Mouse (Mus musculus): Measurements from ENCODE around the gene Osbpl5.
A peak's percentile ranks its signal among the peaks of the same experiment; 100 is the strongest.

Osbpl5 gene

DNA sequence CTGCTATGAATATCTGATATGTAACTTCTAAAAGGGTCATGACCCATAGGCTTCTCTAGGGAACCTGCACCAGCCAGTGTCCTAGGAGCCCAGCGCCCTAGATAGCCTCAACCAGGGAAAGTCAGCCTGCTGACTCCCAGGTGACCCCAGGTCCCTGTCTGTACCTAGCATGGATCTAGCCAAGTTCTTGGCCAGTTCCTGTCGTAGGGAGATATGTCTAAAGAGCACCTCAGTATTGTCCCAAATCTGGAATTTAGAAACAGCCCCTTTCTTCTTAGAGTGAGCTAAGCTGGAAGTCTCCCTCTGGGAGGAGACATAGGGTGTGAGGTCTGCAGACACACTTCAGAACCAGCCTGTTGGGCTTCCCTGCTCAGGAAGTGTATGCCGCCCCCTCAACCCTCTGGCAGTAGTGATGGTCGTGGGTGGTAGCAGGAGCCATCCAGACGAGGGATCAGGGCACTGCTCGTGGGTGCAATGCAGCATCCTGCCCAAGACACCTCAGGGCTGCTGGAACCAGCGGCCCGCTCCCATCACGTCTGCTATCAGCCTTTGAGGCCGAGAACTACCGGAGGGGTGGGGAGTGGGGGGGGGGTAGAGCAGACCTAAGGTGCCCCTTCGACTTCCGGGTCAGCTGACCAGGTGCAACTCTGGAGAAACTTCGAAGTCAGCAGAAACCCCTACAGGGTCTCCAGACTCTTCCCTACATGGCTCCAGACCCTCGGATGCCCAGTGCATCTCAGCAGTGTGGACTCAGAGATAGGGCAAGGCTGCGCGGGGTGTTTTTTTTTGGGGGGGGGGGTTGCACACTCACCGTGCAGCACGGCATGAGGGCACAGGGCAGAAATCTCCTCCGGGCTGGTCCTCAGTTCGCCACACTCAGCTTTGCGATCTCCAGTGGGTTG lies at the start of gene Osbpl5:
Gene Osbpl5 (minus strand): TSS at position 861 of the 902 bp plus-strand sequence.
- DNase-seq (ENCODE audit: low read depth), result no peak

DNA sequence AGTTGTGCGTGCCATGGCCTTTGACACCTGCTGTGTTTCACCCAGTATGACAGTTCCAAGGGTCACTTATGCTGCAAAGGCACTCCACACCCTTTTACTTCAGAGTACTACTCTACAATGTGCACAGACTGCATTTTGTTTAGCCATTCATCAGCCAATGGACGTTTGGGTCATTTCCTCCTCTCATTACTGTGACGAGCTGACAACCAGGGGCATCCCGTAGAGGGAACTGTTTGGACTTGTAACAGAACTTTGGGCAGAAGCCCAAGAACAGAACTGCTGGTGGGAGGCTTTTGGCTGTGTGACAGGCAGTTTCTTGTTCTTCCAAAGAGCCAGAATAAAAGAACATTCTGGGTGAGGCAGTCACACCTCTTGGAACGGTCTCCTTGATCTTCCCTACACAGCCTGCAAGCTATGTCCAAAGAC lies 48.4 kb upstream of the Osbpl5 start:
- no peak for DNase-seq (ENCODE audit: low read depth)

DNA sequence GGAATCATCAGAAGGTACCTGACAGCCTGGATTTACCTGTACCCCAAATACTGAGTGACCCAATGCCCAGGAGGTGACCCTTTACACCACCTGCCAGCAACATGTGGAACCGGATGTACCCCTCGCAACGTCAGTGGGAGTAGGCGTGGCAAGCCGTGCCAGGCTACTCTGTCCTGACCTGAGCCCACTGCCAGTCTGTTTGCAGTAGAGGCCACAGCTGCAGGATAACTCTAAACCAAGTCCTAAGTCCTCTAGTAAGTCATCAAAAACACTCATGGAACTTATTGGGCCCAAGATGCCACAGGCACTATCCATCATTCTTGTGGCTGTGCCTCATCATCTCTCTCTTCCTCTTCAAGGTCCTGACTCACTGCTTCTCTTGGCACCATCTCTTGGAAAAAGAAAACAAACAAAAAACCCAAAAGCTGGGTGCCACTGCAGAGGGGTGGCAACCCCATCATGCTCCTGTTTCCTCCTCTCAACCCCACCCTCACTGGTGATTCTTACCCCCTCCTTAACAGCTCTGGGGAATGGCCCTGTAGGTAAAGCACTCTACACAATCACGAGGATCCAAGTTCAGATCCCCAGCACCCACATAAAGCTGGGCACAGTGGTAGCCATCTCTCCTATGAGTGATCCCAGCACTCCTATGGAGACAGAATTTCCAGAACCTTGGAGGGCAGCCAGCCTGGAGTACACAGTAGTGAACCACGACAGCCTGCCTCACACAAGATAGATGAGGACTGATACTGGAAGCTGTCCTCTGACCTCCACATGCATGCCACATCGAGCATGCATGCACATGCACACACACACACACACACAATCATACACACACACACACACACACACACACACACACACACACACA lies 44.6 kb upstream of the Osbpl5 start:
- no peak for DNase-seq (ENCODE audit: low read depth)

DNA sequence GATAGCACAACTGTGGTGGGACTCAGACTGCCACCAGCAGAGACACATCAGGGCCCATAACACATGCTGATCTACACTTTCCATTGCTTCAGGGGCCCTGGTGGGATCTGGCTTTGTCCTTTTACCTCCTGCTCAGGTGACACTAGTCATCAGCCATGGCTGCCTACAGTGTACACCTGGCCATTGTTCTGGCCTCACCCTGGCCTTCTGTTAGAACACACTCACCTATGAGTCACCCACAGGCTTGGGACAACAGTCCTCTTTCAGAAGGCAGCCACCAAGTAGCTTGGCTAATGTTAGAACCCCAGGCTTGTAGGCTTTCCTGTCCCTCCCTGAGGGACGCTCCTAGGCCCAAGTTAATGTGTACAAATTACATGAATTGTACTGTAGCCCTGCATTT lies 44.0 kb upstream of the Osbpl5 start:
- DNase-seq (ENCODE audit: low read depth), result no peak

DNA sequence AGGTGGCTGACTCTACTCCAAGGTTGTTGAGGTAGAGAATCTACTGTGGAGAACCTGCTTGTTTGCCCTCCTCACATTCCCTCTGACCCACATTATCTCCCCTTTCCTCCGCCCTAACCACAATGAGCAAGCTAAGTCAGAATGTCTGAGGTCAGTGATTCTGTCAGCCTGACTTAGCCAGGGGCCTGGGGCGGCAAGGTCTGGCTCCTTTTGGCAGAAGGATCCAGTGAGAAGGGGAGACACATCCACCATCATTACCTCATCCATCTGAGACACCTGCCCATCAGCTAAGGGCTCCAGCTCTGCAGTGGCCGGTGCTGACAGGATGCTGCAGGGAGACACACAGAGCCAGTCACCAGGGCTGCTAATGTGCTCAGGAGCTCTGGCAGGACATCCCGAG lies 42.0 kb upstream of the Osbpl5 start:
- DNase-seq (ENCODE audit: low read depth), result no peak

DNA sequence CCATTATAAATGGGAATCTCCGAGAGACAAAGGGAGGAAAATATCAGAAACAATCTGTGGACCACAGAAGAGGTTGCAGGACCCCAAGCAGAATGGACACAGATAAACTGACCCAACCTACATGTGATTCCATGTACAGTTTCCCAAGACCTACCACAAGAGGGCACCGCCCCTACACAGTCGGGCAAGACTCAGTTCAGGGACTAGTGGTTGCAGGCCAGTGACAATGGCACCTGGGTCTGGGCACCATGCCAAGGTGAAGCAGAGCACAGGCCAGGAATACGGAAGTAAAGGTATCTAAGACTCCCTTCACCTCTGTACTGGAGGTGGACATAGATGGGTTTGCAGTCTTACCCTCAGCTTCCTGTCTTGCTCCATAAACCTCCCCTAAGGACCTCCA lies 36.3 kb upstream of the Osbpl5 start:
- peak; percentile 13 for DNase-seq (ENCODE audit: low read depth)

DNA sequence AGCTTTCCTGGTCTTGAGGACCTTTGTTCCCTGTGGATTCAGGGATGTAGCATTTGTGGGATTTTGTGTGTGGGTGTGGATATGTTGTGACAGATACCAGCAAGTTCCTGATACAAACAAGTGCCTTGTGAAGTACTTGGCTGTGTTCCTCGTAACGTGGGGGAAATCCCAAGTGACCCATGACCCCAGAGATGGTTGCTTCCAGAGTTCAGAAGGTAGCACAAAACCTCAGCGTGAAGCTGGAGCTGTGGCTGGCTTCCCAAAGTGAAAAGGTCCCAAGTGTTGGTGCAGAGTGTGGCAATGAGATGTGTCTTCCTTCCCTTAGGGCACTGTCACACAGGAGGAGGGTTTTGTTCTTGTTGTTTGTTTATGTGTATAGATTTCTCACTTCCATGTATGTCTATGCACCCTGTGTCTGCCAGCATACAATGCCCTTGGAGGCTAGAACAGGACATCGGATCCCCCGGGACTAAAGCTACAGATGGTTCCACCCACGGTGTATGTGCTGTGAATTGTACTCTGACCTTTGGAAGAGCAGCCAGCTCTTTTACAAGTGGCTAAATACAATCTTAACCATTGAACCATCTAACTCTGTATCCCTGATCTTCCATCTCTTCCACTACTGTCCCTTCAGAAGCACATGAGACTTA lies 35.7 kb upstream of the Osbpl5 start:
- DNase-seq (ENCODE audit: low read depth), result no peak

DNA sequence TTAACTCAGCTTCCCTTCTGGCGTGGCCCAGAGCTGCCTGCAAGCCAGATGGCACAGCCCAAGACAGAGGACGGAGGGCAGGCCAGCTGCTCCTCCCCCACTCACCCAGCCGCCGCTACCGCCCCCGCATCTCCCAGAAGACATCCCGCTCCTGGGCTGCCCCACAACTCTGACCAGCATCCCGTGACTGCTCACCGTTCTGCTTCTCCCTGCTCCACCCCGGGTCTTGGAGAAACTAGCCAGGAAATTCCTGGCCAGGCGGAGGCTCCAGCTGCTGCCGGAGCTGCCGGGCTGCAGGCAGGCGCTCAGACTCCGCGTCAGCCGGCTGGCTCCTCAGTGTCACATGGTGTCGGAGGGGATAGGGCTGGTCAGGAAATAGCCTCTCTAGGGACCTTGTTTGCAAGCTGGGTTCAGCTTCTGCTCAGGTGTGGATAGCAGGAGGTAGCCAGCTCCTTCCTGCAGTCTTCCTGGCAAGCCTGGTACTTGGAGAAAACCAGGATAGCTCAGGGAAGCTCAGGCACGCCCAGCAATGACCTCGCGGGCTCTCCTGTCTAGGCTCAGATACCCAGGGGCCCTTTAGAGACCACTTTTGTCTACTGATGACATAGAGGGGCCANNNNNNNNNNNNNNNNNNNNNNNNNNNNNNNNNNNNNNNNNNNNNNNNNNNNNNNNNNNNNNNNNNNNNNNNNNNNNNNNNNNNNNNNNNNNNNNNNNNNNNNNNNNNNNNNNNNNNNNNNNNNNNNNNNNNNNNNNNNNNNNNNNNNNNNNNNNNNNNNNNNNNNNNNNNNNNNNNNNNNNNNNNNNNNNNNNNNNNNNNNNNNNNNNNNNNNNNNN lies 27.4 kb upstream of the Osbpl5 start, which contains the start of gene Mrgpre:
Gene Mrgpre (minus strand): TSS at position 505 of the 834 bp plus-strand sequence.
- no peak for DNase-seq (ENCODE audit: low read depth)

DNA sequence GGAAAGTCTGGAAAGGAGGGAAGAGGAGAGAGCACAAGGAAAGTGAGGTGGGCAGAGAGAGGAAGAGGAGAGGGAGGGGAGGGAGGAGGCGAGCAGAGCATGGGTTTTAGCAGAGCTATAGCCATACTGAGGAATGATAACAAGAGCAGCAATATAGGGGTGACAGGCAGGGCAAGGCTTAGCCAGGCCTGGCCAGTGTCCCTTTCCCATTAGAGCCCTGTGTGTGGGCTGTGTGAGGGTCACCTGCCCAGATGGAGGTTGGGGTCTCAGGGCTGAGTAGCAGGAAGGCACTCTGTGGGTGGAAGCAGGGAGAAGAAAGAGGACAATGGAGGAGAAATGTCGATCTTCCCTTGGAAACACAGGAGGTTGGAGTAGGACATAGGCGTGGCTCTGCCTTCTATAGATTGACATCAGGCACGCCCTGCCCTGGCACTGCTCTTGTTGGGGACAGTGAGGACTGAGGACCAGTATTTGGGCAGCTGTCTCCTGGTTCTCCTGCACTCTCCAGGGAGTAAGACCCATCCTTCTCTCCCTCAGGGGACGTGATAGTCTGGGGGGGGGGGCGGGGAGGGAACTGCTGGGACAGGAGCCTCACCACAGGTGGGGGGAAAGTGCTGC lies 26.7 kb upstream of the Osbpl5 start:
- DNase-seq (ENCODE audit: low read depth), result no peak

DNA sequence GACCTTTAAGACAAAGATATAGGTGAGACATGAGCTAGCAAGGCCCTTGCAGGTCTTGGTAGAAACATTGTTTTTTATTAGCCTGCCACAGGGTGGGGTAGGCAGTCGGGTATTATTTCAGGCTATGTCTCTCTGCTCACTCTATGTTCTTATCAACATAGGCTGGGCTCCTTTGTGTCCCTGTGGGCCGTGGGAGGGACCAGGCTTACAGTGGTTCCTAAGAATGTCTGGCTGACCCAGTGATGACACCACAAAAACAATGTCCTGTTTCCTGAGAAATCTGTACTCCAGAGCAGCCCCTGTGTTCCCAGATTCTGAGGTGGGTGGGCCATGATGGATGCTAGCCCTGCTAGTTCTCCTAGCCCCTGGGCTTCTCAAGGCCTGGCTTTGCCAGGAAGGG lies 20.6 kb upstream of the Osbpl5 start:
- DNase-seq (ENCODE audit: low read depth), result no peak

DNA sequence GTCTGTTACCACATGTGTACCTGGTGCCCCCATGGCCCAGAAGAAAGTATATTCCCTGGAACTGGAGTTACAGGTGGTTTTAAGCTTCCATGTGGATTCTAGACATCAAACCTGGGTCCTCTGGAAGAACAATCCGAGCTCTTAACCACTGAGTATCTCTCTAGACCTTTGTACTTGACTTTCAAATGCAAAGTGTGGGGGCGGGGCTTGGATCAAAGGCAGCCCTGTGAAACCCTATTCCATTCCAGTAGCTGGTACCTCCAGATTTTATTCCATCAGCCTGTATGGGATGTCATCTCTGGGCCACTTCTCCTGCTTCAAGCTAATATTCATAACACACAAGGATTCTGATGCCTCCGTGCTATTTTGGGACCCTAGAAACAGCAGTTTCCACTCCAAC lies 19.4 kb upstream of the Osbpl5 start:
- DNase-seq (ENCODE audit: low read depth), result no peak

DNA sequence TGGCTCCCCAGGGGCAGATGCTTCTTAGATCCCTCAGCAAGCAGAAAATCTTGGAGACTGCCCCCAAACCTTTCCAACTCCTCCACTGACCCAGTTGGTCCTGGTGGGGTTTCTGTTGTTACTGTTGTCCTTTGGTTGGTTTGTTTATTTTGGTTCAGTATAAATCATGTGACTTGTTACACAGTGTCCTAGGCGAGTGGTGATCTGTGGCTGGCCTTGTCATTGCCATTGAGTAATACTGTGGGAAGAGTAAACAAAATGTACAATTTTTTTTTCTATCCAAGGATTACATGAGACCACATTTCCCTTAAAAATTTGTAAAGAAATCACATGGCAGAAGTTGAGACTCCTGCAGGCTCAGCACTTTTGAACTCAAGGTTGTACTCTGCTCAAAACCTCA lies 12.7 kb upstream of the Osbpl5 start:
- DNase-seq (ENCODE audit: low read depth), result no peak

DNA sequence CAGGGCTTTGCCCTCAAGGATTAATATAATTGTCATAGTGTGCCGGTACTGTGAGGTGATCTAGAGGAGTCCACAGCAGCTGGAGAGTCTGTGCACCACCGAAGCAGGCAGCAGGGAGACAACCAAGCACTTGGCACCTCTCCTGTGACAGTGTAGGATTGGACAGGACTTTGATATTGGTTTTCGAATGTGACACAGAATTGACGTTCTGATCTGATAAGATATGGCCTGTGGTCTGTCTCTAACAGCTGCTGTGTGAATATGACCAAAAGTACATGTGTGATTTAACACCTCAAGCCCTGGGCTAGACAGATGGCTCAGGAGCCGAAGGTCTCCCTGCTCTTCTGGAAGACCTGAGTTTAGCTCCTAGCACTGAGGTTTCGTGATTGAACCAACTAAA lies 11.5 kb upstream of the Osbpl5 start:
- DNase-seq (ENCODE audit: low read depth), result no peak

DNA sequence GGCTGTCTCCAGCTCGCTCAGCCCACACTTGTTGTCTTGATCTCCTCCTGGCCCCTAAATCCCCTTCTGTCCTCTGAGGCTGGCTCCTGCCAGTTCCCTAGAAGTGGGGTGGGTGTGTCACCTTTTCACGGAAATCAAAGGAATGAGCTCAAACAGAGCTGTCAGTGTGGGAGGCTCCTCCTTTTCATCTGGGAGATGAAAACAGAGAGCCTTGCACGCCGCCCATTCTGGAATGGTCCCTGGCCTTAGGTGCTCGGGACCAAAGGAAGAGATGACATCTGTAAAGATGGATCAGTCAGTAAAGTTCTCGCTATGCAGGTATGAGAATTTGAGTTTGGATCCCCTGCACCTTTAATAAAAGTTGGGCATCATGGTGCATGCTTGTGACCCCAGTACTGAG lies 10.1 kb upstream of the Osbpl5 start, which contains the start of gene Mrgprg:
Gene Mrgprg (minus strand): TSS at position 101 of the 400 bp plus-strand sequence.
- DNase-seq (ENCODE audit: low read depth), result no peak

DNA sequence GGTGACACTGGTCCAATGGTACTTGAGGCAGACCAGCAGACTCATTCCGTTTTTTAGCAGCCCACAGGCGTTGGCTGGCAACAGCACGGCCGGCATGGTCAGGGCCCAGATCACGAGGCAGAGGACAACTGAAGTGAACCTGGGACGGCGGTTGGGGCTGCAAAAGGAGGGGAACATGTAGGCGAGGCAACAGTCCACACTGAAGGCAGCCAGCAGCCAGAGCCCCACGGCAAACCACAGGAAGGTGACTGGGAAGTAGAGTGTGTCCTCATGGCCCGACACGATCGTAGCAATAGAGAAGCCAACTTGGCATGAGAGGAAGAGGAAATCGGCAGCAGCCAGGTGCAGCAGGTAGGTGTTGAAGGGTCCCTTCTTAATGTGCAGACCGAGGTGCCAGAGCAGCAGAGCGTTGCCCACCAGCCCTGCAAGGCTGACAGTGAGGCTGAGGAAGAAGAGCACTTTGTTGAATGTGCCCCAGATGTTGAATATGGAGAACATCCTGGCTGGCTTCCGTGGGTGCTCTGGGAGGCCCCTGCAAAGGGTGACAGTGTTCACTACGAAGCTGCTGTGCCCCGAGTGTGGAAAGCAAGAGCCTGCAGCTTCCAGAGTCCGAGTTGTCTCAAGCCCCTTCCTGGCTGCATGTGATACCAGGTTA lies 8.2 kb upstream of the Osbpl5 start:
- no peak for DNase-seq (ENCODE audit: low read depth)

DNA sequence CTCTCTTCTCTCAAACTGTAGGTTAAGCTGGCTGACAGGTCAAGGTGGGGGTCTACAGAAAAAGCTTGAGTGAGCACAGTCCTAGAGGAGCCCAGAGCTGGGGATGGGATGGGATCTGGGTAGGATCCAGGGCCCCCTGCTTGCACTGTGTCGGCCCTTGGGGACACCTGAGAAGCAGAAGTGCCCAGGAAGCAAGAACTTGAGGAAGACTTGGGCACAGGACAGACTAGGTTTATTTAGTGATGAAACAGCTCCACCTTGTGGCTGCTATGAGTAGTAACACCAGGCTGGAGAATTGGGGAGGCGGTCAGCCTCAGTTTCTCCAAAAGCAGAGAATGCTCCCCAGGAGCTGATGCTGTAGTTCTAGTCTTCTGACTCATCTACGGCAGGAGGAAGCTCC lies 7.0 kb upstream of the Osbpl5 start:
- DNase-seq (ENCODE audit: low read depth), result no peak

DNA sequence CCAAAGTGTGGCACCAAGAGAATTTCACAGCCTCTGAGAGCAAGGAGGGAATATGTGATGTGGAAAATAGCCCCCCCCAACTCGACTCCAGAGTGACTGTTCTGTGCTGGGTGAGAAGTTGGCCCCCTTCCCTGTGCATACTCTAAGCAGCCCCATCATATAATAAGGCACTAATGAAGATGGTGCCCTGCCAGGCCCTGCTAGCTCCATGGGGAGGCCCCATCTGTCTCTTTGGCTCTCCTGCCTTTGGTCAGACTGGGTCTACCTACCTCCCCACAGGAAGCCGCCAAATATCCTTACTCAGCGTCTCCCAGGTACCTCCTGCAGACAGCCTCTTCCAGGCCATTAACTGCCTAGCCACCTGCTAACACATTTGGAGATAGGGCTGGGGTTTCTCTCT lies 2.2 kb upstream of the Osbpl5 start:
- DNase-seq (ENCODE audit: low read depth), result no peak

DNA sequence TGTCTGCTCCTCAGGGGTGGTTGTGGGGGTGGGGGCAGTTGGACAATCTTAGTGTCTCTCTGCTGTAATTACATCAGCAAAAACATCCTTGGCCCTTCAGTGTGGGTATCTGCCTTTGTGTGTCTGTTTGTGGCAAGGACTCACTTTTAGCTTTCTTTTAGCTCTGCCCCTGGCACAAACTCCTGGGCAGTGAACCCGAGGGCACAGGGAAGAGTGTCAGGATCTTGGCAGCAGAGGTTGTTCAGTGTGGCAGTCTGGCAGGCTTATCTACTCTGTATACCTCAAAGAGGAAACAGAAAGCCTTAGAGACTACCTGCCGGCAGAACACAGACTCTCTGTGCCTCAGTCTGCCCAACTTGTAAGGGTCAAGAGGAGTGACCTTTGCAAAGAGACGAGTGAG lies 911 bp upstream of the Osbpl5 start:
- DNase-seq (ENCODE audit: low read depth), result no peak

DNA sequence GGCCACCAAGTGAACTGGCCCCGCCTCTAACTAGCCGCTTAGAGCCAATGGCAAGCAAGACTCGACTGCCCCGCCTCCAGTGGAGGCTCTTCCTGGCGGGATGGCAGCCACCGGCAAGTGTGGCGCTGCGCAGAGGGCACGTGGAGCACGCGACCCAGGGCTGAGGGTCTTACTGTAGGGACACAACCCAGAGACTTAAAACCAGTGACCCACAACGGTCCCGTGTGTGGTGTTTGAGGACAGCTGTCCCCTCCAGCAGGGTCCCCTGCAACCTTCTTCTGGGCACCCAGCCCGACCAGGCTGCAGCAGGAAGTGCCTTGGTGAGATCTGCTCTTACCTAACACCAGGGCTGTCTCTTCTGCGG lies 224 bp upstream of the Osbpl5 start:
- DNase-seq (ENCODE audit: low read depth), result peak; percentile 38

DNA sequence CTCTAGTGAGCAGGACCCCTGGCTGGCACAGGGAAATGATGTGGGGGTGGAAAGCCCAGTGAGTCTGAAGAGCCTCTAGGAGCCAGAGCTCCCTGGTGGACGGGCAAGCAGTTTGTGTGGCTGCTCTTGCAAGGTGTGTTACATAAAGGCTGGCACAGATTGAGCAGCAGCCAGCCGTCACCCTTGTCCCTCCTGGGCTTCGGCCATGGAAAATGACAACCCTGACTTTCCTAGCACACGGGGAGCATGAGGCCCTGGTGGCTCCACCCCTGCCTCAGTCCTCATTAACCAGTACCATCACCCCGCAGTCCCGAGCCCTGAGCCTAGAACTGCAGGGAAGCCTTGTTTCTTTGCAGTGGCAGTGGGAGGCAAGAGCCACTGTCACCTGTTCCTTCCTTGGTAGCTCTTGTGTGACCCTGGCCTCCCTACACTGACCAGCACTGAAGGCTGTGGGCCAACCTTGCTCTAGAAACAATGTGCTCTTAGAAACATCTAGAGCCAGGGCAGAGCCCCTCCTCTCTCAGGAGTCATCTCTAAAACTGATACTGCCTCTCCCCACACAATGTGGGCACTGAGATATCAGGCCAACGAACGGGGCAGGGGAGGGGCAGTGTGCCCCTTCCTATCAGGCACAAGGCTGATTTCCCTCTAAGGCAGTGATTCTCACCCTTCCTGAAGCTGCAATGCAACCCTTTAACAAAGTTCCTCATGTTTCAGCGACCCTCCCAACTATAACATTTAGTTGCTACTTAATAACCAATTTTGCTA lies 1.2 kb downstream of the Osbpl5 start:
- no peak for DNase-seq (ENCODE audit: low read depth)

Measured in c-Kit-positive CD71-positive TER-119-negative erythroid progenitor cells, embryonic 14.5 days (primary cell).